ENCODE assay signal across 29 mouse cellular contexts in genomic region chr4:151630664-151631063, GRCm38 (mm10).
DNase-seq lines count a peak whose midpoint lies in the region; ATAC-seq lines count a peak whose summit lies in the region.
"Had no signal": no experiment of that assay in that cellular context is flagged by ENCODE, and none has a peak within 500 bp of the region (broad histone marks: within the 10 kb centered on the region; RNA-seq: fewer than 3 reads in every experiment).

No protein-coding gene starts in this region.

- no peaks in the 10 kb centered on the region; the same call in 1 of the 2 replicates for H3K27me3 ChIP-seq in hindbrain, embryonic 12.5 days
- no peaks in the 10 kb centered on the region for H3K27me3 ChIP-seq in hindbrain, embryonic 11.5 days (ENCODE audit: control insufficient read depth, insufficient read depth, low read length)
- H3K27me3 ChIP-seq in hindbrain, embryonic 13.5 days = no peaks in the 10 kb centered on the region
- H3K27me3 ChIP-seq: embryonic facial prominence, embryonic 13.5 days; forebrain, embryonic 15.5 days; limb, embryonic 15.5 days; liver, embryonic 13.5 days had no signal

- no peak overlapping the region for H3K4me3 ChIP-seq in hindbrain, embryonic 12.5 days
- no peak overlapping the region for H3K4me3 ChIP-seq in hindbrain, embryonic 11.5 days (ENCODE audit: low read depth, low read length)
- H3K4me3 ChIP-seq in hindbrain, embryonic 13.5 days = no peak overlapping the region
- H3K4me3 ChIP-seq: embryonic facial prominence, embryonic 13.5 days; forebrain, embryonic 10.5 days; forebrain, embryonic 15.5 days; heart, embryonic 10.5 days; heart, embryonic 15.5 days; limb, embryonic 10.5 days; limb, embryonic 15.5 days; liver, embryonic 13.5 days had no signal

- H3K9me3 ChIP-seq in hindbrain, embryonic 12.5 days (replicated peaks) = no peaks in the 10 kb centered on the region
- H3K9me3 ChIP-seq in hindbrain, embryonic 11.5 days (ENCODE audit: control insufficient read depth, low read length) = no peaks in the 10 kb centered on the region
- H3K9me3 ChIP-seq in hindbrain, embryonic 13.5 days = no peaks in the 10 kb centered on the region
- H3K9me3 ChIP-seq: embryonic facial prominence, embryonic 13.5 days; forebrain, embryonic 10.5 days; forebrain, embryonic 15.5 days; heart, embryonic 10.5 days; heart, embryonic 15.5 days; limb, embryonic 10.5 days; limb, embryonic 15.5 days; liver, embryonic 13.5 days had no signal

- peaks cover 20% of the 10 kb centered on the region for H3K4me1 ChIP-seq in hindbrain, embryonic 12.5 days
- H3K4me1 ChIP-seq in hindbrain, embryonic 11.5 days (replicated peaks; ENCODE audit: control insufficient read depth, insufficient read depth, low read length) = 0 out of 2 replicates have a peak, but pooled peaks cover 2% of the 10 kb centered on the region
- peaks cover 31% of the 10 kb centered on the region for H3K4me1 ChIP-seq in hindbrain, embryonic 13.5 days (replicated peaks)
- H3K4me1 ChIP-seq: liver, embryonic 13.5 days had no signal

- peak overlapping the region; percentile 30; the same call in 1 of the 2 replicates for H3K27ac ChIP-seq in hindbrain, embryonic 12.5 days
- H3K27ac ChIP-seq in hindbrain, embryonic 11.5 days (ENCODE audit: low read depth, low read length) = no peak overlapping the region
- H3K27ac ChIP-seq in hindbrain, embryonic 13.5 days = 0 out of 2 replicates have a peak overlapping the region, but pooled peaks have one; percentile 23
- H3K27ac ChIP-seq: embryonic facial prominence, embryonic 13.5 days; forebrain, embryonic 10.5 days; forebrain, embryonic 15.5 days; heart, embryonic 10.5 days; heart, embryonic 15.5 days; limb, embryonic 10.5 days; limb, embryonic 15.5 days; liver, embryonic 13.5 days had no signal

- no peak overlapping the region for H3K9ac ChIP-seq in hindbrain, embryonic 12.5 days
- H3K9ac ChIP-seq in hindbrain, embryonic 11.5 days (ENCODE audit: low read depth, low read length) = no peak overlapping the region
- H3K9ac ChIP-seq in hindbrain, embryonic 13.5 days = peak overlapping the region; percentile 43; the same call in 1 of the 2 replicates
- H3K9ac ChIP-seq: embryonic facial prominence, embryonic 13.5 days; forebrain, embryonic 15.5 days; heart, embryonic 15.5 days; limb, embryonic 15.5 days; liver, embryonic 13.5 days had no signal

- H3K4me2 ChIP-seq in hindbrain, embryonic 12.5 days (replicated peaks) = no peak overlapping the region
- H3K4me2 ChIP-seq in hindbrain, embryonic 11.5 days (replicated peaks; ENCODE audit: low read depth, low read length) = no peak overlapping the region
- no peak overlapping the region for H3K4me2 ChIP-seq in hindbrain, embryonic 13.5 days
- H3K4me2 ChIP-seq: embryonic facial prominence, embryonic 13.5 days; forebrain, embryonic 15.5 days; heart, embryonic 15.5 days; limb, embryonic 15.5 days; liver, embryonic 13.5 days; midbrain, embryonic 11.5 days had no signal

- WGBS in hindbrain, embryonic 12.5 days = 31% methylated on average over 10 of the region's 10 CpGs
- 40% methylated on average over 10 of the region's 10 CpGs for WGBS in hindbrain, embryonic 11.5 days
- WGBS in hindbrain, embryonic 13.5 days = 36% methylated on average over 10 of the region's 10 CpGs

- ATAC-seq in hindbrain, embryonic 12.5 days (ENCODE audit: low FRiP score) = no peak
- no peak for ATAC-seq in hindbrain, embryonic 11.5 days (ENCODE audit: low FRiP score)
- no peak for ATAC-seq in hindbrain, embryonic 13.5 days (ENCODE audit: low FRiP score)
- ATAC-seq: activated CD4-positive, CD25-positive, alpha-beta regulatory T cell, adult 4 months; CD4-positive, CD25-positive, alpha-beta regulatory T cell, adult 4 months; forebrain, embryonic 15.5 days; intestine, postnatal 0 days had no signal

- no peaks in the 10 kb centered on the region for H3K36me3 ChIP-seq in hindbrain, embryonic 12.5 days
- H3K36me3 ChIP-seq in hindbrain, embryonic 11.5 days (ENCODE audit: control insufficient read depth, insufficient read depth, low read length) = no peaks in the 10 kb centered on the region
- H3K36me3 ChIP-seq in hindbrain, embryonic 13.5 days = no peaks in the 10 kb centered on the region
- H3K36me3 ChIP-seq: embryonic facial prominence, embryonic 13.5 days; forebrain, embryonic 10.5 days; forebrain, embryonic 15.5 days; heart, embryonic 10.5 days; heart, embryonic 15.5 days; limb, embryonic 10.5 days; limb, embryonic 15.5 days; liver, embryonic 13.5 days had no signal

- no peak for DNase-seq in hindbrain, embryonic 11.5 days (ENCODE audit: low spot score)
- peak; percentile 41 to 65 for DNase-seq in kidney, postnatal 4 days
- no peak for DNase-seq in kidney, adult 11 months
- peak; percentile 34 for DNase-seq in MN1 (ENCODE audit: low spot score)
- DNase-seq in lung, postnatal 14 days = no peak
- DNase-seq in adrenal gland, adult 2 months = no peak
- DNase-seq: adrenal gland, adult 8-10 months; cerebellum, adult 2 months; cerebellum, postnatal 14 days; gastrocnemius, postnatal 25 days; heart, adult 11 months; layer of hippocampus, adult 9-11 months; liver, embryonic 13.5 days; lung, adult 18-20 months; lung, postnatal 10 days; right cerebral cortex, postnatal 14 days had no signal

Comparison
In these comparisons a context has a peak if more than half of its experiments do, and no peak if none do; other contexts are left out.
1. DNase-seq: peak in kidney, postnatal 4 days (2 of 2) and MN1 (single experiment); none in hindbrain, embryonic 11.5 days (single experiment), kidney, adult 11 months (single experiment), lung, postnatal 14 days (single experiment) and adrenal gland, adult 2 months (single experiment).